Mouse (Mus musculus): ENCODE measurements around the gene Kcnmb4.

DNA sequence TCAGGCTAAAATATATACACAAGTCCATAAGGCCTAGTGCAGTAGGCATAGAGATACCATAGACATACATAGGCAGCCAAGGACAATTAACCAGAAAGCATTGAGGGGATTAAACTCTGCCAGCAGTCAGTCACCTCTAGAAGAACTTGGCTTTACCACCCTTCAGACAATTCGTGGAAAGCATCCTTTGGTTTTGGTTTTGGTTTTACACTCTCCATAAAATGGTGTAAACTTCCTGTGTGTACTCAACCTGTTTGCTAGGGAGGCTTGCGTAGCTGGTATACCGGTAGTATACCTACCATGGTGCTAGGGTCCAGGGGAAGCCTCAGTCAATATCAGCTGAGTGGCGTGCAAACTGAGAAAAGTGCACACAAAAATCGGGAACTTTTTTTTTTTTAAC is 77.4 kb downstream of the Kcnmb4 start:
- no peak for TF ChIP-seq CTCF (IDR thresholded peaks at IDR 0.05; ENCODE audit: extremely low read depth, insufficient read depth, low read length)
- no peak for TF ChIP-seq POLR2A (IDR thresholded peaks at IDR 0.05; ENCODE audit: extremely low read depth, insufficient read depth, low read length)
